Mouse (Mus musculus) neutrophil, adult 5-6 weeks (primary cell): ENCODE measurements around the gene Mycbp2. TPM values are rescaled to one million over a fixed set of nuclear protein-coding genes. Genes with fewer than 3 reads are reported as not detected.

Experiments
- ATAC-seq: fragments of 151-379, 151-347 bp; 2 replicates; pipeline ENCODE4 v1.8.0; 2017; ENCODE audit warnings: mild to moderate bottlenecking, moderate TSS enrichment; ENCODE audit not compliant: insufficient number of reproducible peaks, poor library complexity, low FRiP score, severe bottlenecking; ENCODE audit errors: extremely low read depth
- total RNA-seq: library from RNA; stranded (forward); fragments of 200-1000 nt; gene quantifications from 2 replicates; pipeline ENCODE4 v1.2.3, GENCODE M21; 2017

Mycbp2 gene
- total RNA-seq, 1 experiment from 2014 or later, result 166 TPM

- no peak for ATAC-seq
These were observed 60.0 kb downstream of the Mycbp2 start for GRCm38 (mm10) chr14:103286650-103287049.

GRCm38 (mm10) chr14:103276667-103277066 is 69.9 kb downstream of the Mycbp2 start:
- no peak for ATAC-seq

DNA sequence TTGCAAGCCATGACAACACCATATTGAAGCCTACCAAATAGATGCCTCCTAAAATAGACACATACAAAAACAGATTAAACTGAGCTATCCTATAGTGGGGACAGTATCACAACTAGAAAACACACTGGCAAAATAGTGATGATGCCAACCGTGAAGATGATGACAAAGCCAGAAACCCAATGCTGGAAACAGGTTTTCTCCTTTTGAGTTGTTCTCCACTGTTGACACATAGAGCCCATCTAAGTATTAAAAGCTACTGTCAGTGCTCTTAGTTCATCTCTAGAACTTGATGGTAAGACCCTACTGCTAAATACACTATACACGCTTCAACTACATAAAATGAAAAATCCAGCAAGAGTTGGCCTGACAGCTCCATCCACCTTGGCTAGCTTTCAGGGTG is 86.2 kb downstream of the Mycbp2 start:
- ATAC-seq, result no peak

DNA sequence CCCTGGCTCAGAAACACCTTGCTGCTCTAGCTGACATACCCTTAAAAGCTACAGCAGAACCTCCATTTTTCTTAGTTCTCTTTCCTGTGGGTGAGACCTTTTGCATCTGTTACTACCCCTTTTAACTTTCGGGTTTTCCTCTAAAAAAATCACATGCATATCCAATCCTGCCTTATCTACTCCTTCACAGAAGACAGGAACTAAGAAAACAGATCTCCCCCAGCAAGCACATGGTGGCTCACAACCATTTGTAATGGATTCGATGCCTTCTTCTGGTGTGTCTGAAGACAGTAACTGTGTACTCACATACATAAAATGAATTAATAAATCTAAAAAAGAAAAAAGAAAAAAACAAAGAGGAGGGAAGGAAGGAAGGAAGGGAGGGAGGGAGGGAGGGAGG is 87.9 kb downstream of the Mycbp2 start:
- ATAC-seq, result no peak

DNA sequence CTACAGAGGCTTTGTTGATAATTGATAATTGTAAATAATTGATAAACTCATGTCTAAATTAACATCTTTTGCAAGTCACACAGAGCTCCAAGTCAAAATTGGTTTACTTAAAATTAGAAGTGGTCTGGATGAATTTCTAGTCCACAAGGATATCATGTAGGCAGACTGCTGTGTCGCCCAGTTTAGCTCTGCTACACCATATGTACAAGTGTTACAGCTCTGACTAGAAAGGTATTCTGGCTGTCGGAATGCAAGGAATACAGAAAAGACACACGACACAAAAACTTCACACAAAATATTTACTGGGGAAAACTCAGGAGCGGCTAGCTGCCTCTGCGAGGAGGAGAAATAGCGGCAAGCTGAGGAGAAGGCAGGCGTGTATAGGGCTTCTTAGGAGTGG is 89.7 kb downstream of the Mycbp2 start:
- no peak for ATAC-seq

- no peak for ATAC-seq
These were observed 92.3 kb downstream of the Mycbp2 start for GRCm38 (mm10) chr14:103254311-103254710.

DNA sequence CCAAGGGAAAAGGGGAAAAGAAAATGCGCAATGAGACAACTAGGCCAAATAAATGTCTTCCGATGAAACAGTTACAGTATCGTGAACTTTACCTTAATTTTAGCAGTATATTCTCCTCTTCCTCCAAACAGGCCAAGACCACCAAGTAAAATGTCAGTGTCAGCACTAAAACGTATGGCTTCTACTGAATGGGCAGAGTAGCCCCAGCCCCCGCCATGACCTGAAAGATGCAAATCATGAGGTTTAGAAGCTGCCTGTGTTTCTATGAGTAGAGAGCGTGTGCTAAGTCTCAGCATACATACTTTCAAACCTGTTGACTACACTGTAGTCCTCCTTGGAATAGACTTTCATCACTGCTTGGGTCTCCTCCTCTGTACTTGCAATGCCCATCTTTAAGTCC is 104.6 kb downstream of the Mycbp2 start:
- ATAC-seq, result no peak

DNA sequence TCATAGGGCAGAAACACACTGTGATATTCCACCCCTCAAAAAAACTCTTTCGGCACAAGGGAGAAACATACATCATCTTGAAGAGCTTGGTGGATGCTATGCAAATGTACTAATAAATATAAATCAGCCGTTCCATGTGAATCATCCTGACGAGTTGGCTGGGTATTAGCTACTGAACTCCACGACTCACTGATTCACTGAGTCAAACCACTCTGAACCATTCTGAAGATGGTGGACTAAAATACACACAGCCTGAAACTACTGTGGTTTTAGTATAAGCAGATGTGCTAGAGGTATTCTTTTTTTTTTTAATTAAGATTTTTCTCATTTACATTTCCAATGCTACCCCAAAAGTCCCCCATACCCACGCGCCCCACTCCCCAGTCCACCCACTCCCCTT is 111.8 kb downstream of the Mycbp2 start:
- no peak for ATAC-seq

DNA sequence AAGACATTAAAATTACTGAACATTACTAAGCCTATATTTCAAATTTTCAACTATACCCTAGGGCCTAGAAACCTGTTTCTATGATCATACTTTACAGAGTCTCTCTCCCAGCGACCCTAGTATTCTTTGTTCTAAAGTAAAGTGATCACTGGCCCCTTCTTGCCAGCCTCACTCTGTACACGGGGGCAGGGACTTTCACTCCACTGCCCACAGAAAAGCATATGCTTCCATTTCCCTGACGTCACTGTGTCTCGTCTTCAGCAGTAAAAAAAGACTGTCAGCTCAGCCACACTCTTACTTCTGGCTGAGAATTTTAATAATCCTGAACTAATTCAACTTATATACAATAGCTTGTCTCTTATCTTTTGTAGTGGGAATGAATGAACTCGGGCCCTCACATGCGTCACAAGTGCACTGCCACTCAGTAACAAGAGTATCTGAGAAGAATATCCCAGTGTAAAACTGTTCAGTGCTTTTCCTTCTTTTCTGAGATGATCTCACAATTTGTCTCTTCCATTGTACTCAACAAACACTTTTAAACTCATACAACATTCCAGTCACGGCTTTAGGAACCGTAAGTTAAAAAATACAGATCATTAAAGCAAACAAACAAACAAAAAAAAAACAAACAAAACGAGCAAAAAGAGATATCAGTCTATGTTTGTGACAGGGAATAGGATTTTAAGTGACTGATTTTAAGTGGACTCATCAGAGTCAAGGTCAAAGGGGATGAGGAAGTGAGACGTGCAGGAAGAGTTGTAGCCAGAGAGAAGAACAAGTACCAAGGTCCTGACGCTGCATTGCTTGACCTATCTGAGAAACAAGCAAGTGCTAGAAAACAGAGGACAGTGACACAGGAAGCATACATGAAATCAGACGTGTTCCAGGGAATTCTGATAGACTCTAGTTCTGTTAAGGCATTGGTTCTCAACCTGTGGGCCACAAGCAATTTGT is 112.7 kb downstream of the Mycbp2 start:
- no peak for ATAC-seq

GRCm38 (mm10) chr14:103222356-103222755 is 124.3 kb downstream of the Mycbp2 start:
- no peak for ATAC-seq

- no peak for ATAC-seq
These were observed 124.9 kb downstream of the Mycbp2 start for GRCm38 (mm10) chr14:103221751-103222150.

- no peak for ATAC-seq
These were observed 130.3 kb downstream of the Mycbp2 start for GRCm38 (mm10) chr14:103216331-103216730.

GRCm38 (mm10) chr14:103186658-103187057 is 160.0 kb downstream of the Mycbp2 start:
- ATAC-seq, result no peak

GRCm38 (mm10) chr14:103186076-103186475 is 160.5 kb downstream of the Mycbp2 start:
- ATAC-seq, result no peak

- no peak for ATAC-seq
These were observed 166.5 kb downstream of the Mycbp2 start for GRCm38 (mm10) chr14:103180096-103180495.

DNA sequence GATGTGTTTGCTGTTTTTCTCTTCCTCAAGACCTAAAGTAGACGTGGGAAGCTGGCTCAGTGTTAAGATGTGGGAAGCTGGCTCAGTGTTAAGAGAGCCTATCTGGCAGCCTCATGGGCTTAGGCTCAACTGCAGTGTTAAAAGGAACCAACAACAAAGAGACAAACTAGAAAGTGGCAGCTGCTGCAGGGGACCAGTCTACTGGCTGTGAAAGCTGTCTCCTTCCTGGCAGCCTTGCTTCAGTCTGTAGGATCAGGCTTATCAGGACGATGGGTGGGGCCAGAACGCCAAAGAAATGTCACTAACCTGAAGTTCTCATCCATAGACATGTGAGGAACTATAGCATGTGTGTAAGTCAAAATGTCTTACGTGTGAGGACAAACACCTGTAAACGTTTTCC is 183.7 kb downstream of the Mycbp2 start:
- ATAC-seq, result no peak

- peak; percentile 46; the same call in 1 of the 2 replicates for ATAC-seq
These were observed 190.9 kb downstream of the Mycbp2 start for GRCm38 (mm10) chr14:103155685-103156084.

GRCm38 (mm10) chr14:103150139-103150538 is 196.5 kb downstream of the Mycbp2 start:
- no peak for ATAC-seq

DNA sequence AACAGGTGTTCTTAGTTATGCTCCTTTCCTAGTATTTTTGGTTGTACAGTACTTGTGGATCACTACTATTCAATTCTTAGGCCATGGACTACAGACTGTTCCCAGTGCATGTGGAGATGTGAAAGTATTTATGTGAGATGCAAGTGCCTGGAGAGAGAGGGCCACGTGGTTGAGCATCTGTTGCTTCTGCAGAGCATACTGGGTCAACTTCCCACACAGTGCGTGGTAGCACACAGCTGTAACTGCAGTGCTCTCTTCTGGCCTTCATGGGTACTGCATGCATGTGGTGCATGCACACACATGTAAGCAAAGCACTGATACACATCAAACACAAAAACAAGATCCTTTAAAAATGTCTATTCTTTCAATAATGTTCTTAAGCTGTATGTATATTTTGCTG is 214.6 kb downstream of the Mycbp2 start:
- ATAC-seq, result peak; percentile 79

DNA sequence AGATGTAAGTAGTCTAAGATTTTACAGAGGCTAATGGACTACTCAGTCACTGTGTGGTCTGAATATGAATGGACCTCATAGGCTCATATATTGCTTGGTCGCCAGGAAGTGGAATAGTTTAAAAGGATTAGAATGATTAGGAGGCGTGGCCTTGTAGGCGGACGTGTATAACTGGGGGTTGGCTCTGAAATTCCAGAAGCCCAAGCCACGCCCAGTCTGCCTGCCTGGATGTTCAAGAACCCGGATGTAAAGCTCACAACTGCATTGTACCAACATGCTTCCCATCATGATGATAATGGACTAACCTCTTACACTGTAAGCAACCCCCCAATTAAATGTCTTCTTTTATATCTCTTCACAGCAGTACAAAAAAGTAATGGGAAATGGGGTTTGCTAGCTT is 220.9 kb downstream of the Mycbp2 start:
- no peak for ATAC-seq
